Mouse (Mus musculus) E14TG2a.4 (cell line): ENCODE results near the gene Hjurp.
"Not testable (repeated sequence)": the region's sequence is repeated elsewhere in the genome, so short reads cannot be mapped to it uniquely, and the experiment has no call there.

Source experiments
- H3K27me3 ChIP-seq: 2 replicates; pipeline ENCODE4 v1.6.1; 2014; ENCODE audit warnings: low read length, control low read depth; ENCODE audit not compliant: insufficient read depth
- H3K36me3 ChIP-seq: 2 replicates; pipeline ENCODE4 v1.6.1; 2014; ENCODE audit warnings: low read length, control low read depth; ENCODE audit not compliant: insufficient read depth
- H3K4me1 ChIP-seq: replicated peaks from 2 replicates; pipeline ENCODE4 v1.6.1; 2014; ENCODE audit warnings: low read depth, low read length, control low read depth
- H3K4me3 ChIP-seq: replicated peaks from 2 replicates; pipeline ENCODE4 v1.5.1; 2014; ENCODE audit warnings: mild to moderate bottlenecking, low read length
- H3K9me3 ChIP-seq: 2 replicates; pipeline ENCODE4 v1.6.1; 2014; ENCODE audit warnings: low read length, control low read depth
- CTCF ChIP-seq: conservative IDR thresholded peaks from 2 replicates; pipeline ENCODE4 v1.5.1; 2014; ENCODE audit warnings: low read length
- NANOG ChIP-seq: IDR thresholded peaks from 2 replicates; pipeline ENCODE4 v1.6.1; 2014; ENCODE audit warnings: borderline replicate concordance, low read length, mixed read lengths
- POU5F1 ChIP-seq: IDR thresholded peaks from 2 replicates; pipeline ENCODE4 v1.6.1; 2014; ENCODE audit warnings: low read length, borderline replicate concordance

The Hjurp gene

DNA sequence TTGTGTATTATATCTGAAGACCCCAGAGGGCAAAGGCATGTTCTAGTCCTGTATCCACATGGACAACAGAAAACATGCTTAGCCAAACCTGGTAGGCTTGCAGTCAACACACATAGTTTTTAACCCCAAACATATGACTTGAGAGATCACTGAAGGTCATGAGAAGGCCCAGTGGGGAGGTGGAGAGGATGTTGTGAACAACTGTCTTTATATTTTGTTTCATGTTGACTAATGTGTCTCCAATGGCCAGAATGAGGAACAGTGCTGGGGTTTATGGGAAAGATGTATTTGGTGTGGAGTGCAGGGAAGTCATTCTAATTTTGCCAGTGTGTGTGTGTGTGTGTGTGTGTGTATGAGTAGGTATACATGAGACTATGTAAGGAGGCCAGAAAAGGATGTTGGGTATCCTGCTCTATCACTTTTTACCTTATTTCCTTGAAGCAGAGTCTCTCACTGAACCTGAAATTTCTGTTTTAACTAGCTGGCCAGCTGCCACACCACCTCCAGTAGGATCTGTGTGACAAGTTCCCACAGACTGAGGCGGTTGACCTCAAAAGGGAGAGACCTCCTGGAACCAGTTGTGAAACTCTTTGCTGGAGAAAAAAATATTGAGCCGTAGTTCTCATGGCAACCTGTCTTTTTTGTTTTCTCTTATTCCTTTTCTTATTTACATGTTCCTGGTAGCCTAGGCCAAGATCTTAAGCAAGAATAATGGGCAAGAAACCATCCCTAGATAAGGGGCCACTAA lies 53.2 kb downstream of the Hjurp start:
- H3K4me1 ChIP-seq = no peaks in the 10 kb centered on the region
- H3K9me3 ChIP-seq = no peaks in the 10 kb centered on the region
- H3K4me3 ChIP-seq = no peak overlapping the region
- TF ChIP-seq CTCF = no peak
- TF ChIP-seq POU5F1 = no peak
- TF ChIP-seq NANOG = no peak
- H3K27me3 ChIP-seq = no peaks in the 10 kb centered on the region
- no peaks in the 10 kb centered on the region for H3K36me3 ChIP-seq

DNA sequence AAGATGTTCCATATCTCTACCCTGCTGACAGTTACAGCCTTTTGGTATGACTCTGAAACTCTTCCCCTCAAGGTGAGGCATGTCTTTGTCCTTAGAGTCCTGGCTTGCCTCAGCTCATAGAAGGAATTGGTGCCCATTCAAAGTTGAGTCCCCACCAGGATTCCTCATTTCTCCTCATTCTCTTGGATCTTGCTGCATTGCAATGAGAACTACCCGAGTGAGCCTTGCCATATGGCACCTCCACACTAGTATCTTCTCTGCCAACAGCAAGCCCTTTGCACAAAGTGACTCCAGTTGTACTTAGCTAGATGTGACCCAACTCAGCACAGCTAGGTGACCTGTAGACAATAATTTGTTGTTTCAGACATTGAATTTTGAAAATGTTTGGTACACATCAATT lies 53.8 kb downstream of the Hjurp start:
- no peaks in the 10 kb centered on the region for H3K9me3 ChIP-seq
- H3K27me3 ChIP-seq = no peaks in the 10 kb centered on the region
- H3K4me3 ChIP-seq = no peak overlapping the region
- H3K4me1 ChIP-seq = no peaks in the 10 kb centered on the region
- TF ChIP-seq CTCF (no peak), POU5F1 (no peak)
- H3K36me3 ChIP-seq = no peaks in the 10 kb centered on the region

DNA sequence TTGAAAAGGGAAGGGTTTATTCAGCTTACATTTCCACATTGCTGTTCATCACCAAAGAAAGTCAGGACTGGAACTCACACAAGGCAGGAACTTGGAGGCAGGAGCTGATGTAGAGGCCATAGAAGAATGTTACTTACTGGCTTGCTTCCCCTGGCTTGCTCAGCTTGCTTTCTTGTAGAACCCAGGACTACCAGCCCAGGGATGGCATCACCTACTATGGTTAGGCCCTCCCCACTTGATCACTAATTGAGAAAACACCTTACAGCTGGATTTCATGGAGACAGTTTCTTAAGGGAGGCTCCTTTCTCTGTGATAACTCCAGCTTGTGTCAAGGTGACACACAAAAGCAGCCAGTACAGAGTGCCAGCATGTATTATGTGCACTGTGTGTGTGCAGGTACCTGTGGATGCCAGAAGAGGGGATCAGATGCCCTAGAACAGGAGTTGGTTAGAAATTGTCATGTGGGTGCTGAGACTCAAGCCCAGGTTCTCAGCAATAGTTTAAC lies 54.4 kb downstream of the Hjurp start:
- H3K4me3 ChIP-seq, H3K36me3 ChIP-seq, H3K4me1 ChIP-seq, H3K27me3 ChIP-seq, H3K9me3 ChIP-seq: not testable (repeated sequence)

GRCm38 (mm10) chr1:88222216-88222615 lies 55.2 kb downstream of the Hjurp start:
- no peak overlapping the region for H3K4me3 ChIP-seq
- TF ChIP-seq NANOG (no peak), CTCF (no peak), POU5F1 (no peak)
- peaks cover 5% of the 10 kb centered on the region for H3K9me3 ChIP-seq
- no peaks in the 10 kb centered on the region for H3K27me3 ChIP-seq
- H3K4me1 ChIP-seq = no peaks in the 10 kb centered on the region
- H3K36me3 ChIP-seq = no peaks in the 10 kb centered on the region

DNA sequence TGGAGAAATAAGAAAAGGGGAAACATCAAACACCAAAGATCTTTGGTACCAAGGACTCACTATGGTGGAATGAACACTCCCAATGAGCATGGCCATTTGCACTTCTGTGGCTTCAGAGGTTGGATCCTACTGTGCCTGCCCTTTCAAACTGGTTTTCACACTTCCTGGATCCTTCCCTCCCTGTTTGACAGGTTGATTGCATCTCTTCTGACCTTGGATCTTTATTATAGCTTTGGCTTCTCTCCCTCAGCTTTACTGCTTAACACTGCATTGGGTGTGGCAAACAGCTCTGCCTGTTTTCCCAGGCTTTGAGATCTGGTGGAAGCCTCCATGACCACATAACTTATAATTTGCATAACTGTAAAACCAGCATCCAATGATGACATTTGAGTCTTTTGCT lies 57.1 kb downstream of the Hjurp start:
- no peak for TF ChIP-seq CTCF
- TF ChIP-seq POU5F1 = no peak
- no peak for TF ChIP-seq NANOG

DNA sequence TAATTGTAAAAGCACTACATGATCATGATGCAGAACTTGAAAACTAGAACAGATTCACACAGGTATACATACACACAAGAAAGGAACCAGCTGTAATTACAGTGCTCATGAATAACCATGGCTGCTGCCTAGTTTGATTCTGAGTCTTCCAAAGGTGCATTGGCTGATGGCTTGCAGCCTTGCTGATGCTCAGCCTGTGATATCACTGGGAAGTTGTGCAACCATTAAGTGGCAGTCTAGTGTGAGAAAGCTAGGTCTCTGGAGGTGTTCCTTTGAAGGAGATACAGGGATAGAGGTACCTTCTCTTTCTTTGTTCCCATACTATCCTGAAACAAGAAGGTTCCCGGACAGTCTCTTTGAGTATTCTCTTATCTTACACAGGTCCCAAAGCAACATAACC lies 58.4 kb downstream of the Hjurp start:
- H3K27me3 ChIP-seq = no peaks in the 10 kb centered on the region; the same call in 1 of the 2 replicates
- TF ChIP-seq POU5F1 (no peak), CTCF (no peak), NANOG (no peak)
- H3K4me1 ChIP-seq = no peaks in the 10 kb centered on the region
- peaks cover 8% of the 10 kb centered on the region for H3K9me3 ChIP-seq
- no peak overlapping the region for H3K4me3 ChIP-seq
- no peaks in the 10 kb centered on the region for H3K36me3 ChIP-seq

More for the DNA sequence above, 57.1 kb downstream of the Hjurp start:
- H3K27me3 ChIP-seq = no peaks in the 10 kb centered on the region
- peaks cover 8% of the 10 kb centered on the region for H3K9me3 ChIP-seq
- H3K36me3 ChIP-seq = no peaks in the 10 kb centered on the region
- no peaks in the 10 kb centered on the region for H3K4me1 ChIP-seq
- no peak overlapping the region for H3K4me3 ChIP-seq

GRCm38 (mm10) chr1:88218591-88218990 lies 58.8 kb downstream of the Hjurp start:
- H3K9me3 ChIP-seq = peaks cover 8% of the 10 kb centered on the region

DNA sequence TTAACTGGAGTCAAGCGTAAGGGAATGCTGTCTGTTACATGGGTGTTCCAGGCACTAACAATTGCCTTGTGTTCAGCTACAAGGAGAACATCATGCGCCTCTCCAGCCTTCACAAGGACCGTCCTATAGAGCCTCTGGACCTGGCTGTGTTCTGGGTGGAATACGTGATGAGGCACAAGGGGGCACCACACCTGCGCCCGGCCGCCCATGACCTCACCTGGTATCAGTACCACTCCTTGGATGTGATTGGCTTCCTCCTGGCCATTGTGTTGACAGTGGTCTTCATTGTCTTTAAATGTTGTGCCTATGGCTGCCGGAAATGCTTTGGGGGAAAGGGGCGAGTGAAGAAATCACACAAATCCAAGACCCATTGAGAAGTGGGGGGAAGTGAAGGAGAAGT lies 59.4 kb downstream of the Hjurp start:
- Histone ChIP-seq H3K4me3 (no peak overlapping the region), H3K9me3 (peaks cover 8% of the 10 kb centered on the region), H3K4me1 (no peaks in the 10 kb centered on the region), H3K36me3 (no peaks in the 10 kb centered on the region), H3K27me3 (peaks cover 2% of the 10 kb centered on the region; the same call in 1 of the 2 replicates)
- TF ChIP-seq NANOG = no peak
- TF ChIP-seq POU5F1 = no peak
- no peak for TF ChIP-seq CTCF

More at GRCm38 (mm10) chr1:88218591-88218990, 58.8 kb downstream of the Hjurp start:
- H3K36me3 ChIP-seq = no peaks in the 10 kb centered on the region
- TF ChIP-seq NANOG (no peak), POU5F1 (no peak), CTCF (no peak)
- no peak overlapping the region for H3K4me3 ChIP-seq
- H3K4me1 ChIP-seq = no peaks in the 10 kb centered on the region
- peaks cover 2% of the 10 kb centered on the region; the same call in 1 of the 2 replicates for H3K27me3 ChIP-seq

DNA sequence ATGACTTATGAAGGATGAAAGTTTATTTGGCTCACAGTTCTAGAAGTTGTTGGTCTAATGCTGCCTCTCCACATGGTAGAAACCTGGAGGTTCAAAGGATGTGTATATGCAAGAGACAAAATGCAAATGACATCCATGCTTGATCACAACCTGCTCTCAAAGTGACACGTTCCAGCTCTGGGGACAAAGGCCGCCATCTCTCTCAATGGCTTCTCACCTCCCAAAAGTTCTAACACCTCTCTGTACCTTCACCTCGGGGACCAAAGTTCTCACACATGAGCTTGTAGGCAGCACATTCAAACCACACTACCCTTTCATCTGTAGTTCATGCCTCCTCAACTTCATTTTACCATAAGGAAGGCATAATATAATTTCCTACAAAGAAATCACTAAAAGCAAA lies 59.9 kb downstream of the Hjurp start:
- TF ChIP-seq POU5F1 (no peak), CTCF (no peak), NANOG (no peak)
- Histone ChIP-seq H3K36me3 (no peaks in the 10 kb centered on the region), H3K4me3 (no peak overlapping the region), H3K9me3 (peaks cover 8% of the 10 kb centered on the region), H3K27me3 (peaks cover 2% of the 10 kb centered on the region; the same call in 1 of the 2 replicates), H3K4me1 (no peaks in the 10 kb centered on the region)
